Mouse (Mus musculus): ENCODE results near the gene Nfia. TPM values are rescaled to one million over a fixed set of nuclear protein-coding genes. Genes with fewer than 3 reads are reported as not detected.

Gene Nfia
- polyA plus RNA-seq, 1 experiment from 2014 or later: 26.6 TPM

DNA sequence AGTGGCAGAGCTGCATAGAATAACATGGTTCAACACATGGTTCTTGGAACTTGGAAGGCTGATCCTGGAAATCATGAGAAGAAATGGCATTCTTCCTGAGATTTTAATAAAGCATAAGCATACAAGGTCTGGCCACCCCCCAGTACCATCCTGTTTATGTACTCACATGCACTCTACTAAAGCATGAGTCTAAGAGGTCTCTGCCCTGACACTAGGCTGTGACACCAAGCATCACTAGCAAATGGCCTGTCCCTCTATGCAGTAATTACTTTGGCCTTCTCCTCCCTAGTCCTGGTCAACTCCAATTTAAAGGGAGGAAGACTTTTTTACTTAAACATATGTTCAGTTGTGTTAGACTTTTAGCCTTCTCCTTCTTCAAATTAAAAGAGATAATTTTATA is 285.6 kb downstream of the Nfia start:
- ATAC-seq: no peak
- Histone ChIP-seq H3K4me2 (ENCODE audit: low read length) (no peak overlapping the region), H3K9me3 (replicated peaks; ENCODE audit: control insufficient read depth, low read length, poor library complexity, severe bottlenecking) (no peaks in the 10 kb centered on the region), H3K36me3 (ENCODE audit: control insufficient read depth, insufficient read depth, low read length) (no peaks in the 10 kb centered on the region), H3K9ac (ENCODE audit: low read depth, low read length) (no peak overlapping the region), H3K27ac (ENCODE audit: low read length) (no peak overlapping the region), H3K4me1 (ENCODE audit: control insufficient read depth, insufficient read depth, low read length) (no peaks in the 10 kb centered on the region), H3K27me3 (ENCODE audit: control insufficient read depth, insufficient read depth, low read depth, low read length) (no peaks in the 10 kb centered on the region), H3K4me3 (ENCODE audit: low read depth, low read length) (no peak overlapping the region)

DNA sequence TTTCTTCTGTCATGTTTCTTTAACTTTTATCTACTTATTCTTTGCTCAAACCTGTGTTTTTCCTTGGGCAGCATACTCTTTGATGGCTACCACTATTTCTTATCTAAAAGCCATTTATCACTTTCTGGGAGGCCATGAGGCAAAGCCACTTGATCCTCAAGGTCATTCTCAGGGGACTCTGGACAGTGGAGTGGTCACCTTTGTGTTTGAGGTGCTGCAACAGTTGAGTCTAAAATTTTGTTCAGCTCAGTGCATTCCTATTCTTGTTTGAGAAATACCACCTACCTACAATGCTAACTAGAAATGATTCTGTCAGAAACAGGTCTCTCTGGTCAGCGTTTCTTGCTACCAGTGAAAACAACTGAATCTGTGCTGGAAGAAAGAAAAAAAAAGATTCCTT is 288.1 kb downstream of the Nfia start:
- no peaks in the 10 kb centered on the region for H3K27me3 ChIP-seq (ENCODE audit: control insufficient read depth, insufficient read depth, low read depth, low read length)
- H3K4me3 ChIP-seq (ENCODE audit: low read depth, low read length): no peak overlapping the region
- no peaks in the 10 kb centered on the region for H3K9me3 ChIP-seq (replicated peaks; ENCODE audit: control insufficient read depth, low read length, poor library complexity, severe bottlenecking)
- 33% methylated on average over 1 of the region's 1 CpGs for WGBS
- no peaks in the 10 kb centered on the region for H3K4me1 ChIP-seq (ENCODE audit: control insufficient read depth, insufficient read depth, low read length)
- H3K4me2 ChIP-seq (ENCODE audit: low read length): no peak overlapping the region
- H3K9ac ChIP-seq (ENCODE audit: low read depth, low read length): no peak overlapping the region
- H3K27ac ChIP-seq (ENCODE audit: low read length): no peak overlapping the region
- ATAC-seq: no peak
- H3K36me3 ChIP-seq (ENCODE audit: control insufficient read depth, insufficient read depth, low read length): no peaks in the 10 kb centered on the region

- ATAC-seq: no peak
- WGBS: 93% methylated on average over 1 of the region's 1 CpGs
- no peaks in the 10 kb centered on the region for H3K9me3 ChIP-seq (replicated peaks; ENCODE audit: control insufficient read depth, low read length, poor library complexity, severe bottlenecking)
- H3K36me3 ChIP-seq (ENCODE audit: control insufficient read depth, insufficient read depth, low read length): no peaks in the 10 kb centered on the region
- H3K27ac ChIP-seq (ENCODE audit: low read length): no peak overlapping the region
- H3K9ac ChIP-seq (ENCODE audit: low read depth, low read length): no peak overlapping the region
- H3K4me2 ChIP-seq (ENCODE audit: low read length): no peak overlapping the region
- no peaks in the 10 kb centered on the region for H3K4me1 ChIP-seq (ENCODE audit: control insufficient read depth, insufficient read depth, low read length)
- H3K27me3 ChIP-seq (ENCODE audit: control insufficient read depth, insufficient read depth, low read depth, low read length): no peaks in the 10 kb centered on the region
- no peak overlapping the region for H3K4me3 ChIP-seq (ENCODE audit: low read depth, low read length)
Measured at GRCm38 (mm10) chr4:98061086-98061485, 288.6 kb downstream of the Nfia start.

DNA sequence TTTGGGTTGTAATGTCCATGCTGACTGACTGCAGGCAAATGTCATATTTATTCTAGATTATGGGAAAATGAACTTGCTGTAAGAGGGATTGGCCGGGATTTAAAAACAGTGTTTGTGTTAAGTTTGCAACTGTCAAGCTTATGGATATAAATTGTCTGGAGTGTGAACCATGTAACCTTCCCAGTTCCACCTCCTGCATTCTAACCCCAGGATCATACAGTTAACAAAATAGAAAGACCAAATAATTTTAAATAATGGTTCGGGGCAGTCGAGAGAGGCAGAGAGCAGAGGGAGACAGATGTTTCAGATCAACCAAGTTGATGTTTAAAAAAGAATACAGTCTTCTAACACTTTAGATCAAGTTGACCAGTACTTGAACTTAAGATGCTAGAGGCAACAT is 290.7 kb downstream of the Nfia start:
- 93% methylated on average over 3 of the region's 3 CpGs for WGBS
- no peak overlapping the region for H3K27ac ChIP-seq (ENCODE audit: low read length)
- H3K36me3 ChIP-seq (ENCODE audit: control insufficient read depth, insufficient read depth, low read length): no peaks in the 10 kb centered on the region
- H3K4me3 ChIP-seq (ENCODE audit: low read depth, low read length): no peak overlapping the region
- H3K4me2 ChIP-seq (ENCODE audit: low read length): no peak overlapping the region
- no peaks in the 10 kb centered on the region for H3K27me3 ChIP-seq (ENCODE audit: control insufficient read depth, insufficient read depth, low read depth, low read length)
- H3K9ac ChIP-seq (ENCODE audit: low read depth, low read length): no peak overlapping the region
- no peaks in the 10 kb centered on the region for H3K4me1 ChIP-seq (ENCODE audit: control insufficient read depth, insufficient read depth, low read length)
- H3K9me3 ChIP-seq (replicated peaks; ENCODE audit: control insufficient read depth, low read length, poor library complexity, severe bottlenecking): no peaks in the 10 kb centered on the region
- ATAC-seq: no peak

DNA sequence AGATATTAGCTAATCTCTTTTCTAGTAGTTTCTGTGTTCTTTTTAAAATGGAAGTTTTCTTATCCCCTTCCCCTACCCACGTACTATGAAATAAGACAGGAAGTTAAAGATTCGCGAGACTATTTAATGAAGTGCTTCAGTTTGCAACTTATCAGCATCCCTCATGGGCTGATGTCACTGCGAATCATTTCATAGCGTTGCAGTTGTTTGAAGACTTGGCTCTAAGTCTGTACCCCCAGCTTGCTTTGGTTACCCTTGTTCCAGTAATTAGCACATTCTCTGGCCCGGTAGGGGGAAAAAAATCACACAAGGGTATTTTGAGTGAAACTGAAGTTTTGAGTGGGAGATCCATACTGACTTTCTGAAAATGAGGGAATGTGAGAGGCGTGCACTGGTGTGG is 303.6 kb downstream of the Nfia start:
- Histone ChIP-seq H3K4me3 (ENCODE audit: low read depth, low read length) (no peak overlapping the region), H3K4me1 (ENCODE audit: control insufficient read depth, insufficient read depth, low read length) (no peaks in the 10 kb centered on the region), H3K4me2 (ENCODE audit: low read length) (no peak overlapping the region), H3K36me3 (ENCODE audit: control insufficient read depth, insufficient read depth, low read length) (no peaks in the 10 kb centered on the region), H3K27me3 (ENCODE audit: control insufficient read depth, insufficient read depth, low read depth, low read length) (no peaks in the 10 kb centered on the region), H3K9ac (ENCODE audit: low read depth, low read length) (no peak overlapping the region), H3K27ac (ENCODE audit: low read length) (no peak overlapping the region), H3K9me3 (replicated peaks; ENCODE audit: control insufficient read depth, low read length, poor library complexity, severe bottlenecking) (no peaks in the 10 kb centered on the region)
- no peak for ATAC-seq
- 87% methylated on average over 7 of the region's 7 CpGs for WGBS

DNA sequence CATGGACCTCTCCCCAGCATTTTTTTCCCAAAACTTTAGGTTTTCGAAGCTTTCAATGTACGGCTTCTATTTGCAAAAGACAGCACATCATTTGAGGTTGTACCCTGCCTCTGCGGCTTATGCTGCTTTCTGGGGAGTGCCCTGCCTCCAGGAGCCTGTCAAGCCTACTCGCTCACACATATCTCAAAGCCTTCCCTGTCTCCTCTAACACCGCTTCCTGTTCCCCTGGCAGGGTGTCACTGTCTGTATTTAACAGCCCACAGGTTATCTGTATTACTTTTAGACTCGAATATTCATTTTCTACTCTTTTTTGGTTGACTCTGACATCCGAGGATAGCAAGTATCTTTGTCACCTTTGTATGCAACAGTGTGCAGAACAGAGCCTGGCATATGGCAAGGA is 304.1 kb downstream of the Nfia start:
- no peak overlapping the region for H3K4me3 ChIP-seq (ENCODE audit: low read depth, low read length)
- WGBS: 90% methylated on average over 7 of the region's 7 CpGs
- no peak overlapping the region for H3K9ac ChIP-seq (ENCODE audit: low read depth, low read length)
- no peaks in the 10 kb centered on the region for H3K27me3 ChIP-seq (ENCODE audit: control insufficient read depth, insufficient read depth, low read depth, low read length)
- no peaks in the 10 kb centered on the region for H3K4me1 ChIP-seq (ENCODE audit: control insufficient read depth, insufficient read depth, low read length)
- no peak overlapping the region for H3K4me2 ChIP-seq (ENCODE audit: low read length)
- H3K9me3 ChIP-seq (replicated peaks; ENCODE audit: control insufficient read depth, low read length, poor library complexity, severe bottlenecking): no peaks in the 10 kb centered on the region
- no peak overlapping the region for H3K27ac ChIP-seq (ENCODE audit: low read length)
- no peak for ATAC-seq
- H3K36me3 ChIP-seq (ENCODE audit: control insufficient read depth, insufficient read depth, low read length): no peaks in the 10 kb centered on the region

DNA sequence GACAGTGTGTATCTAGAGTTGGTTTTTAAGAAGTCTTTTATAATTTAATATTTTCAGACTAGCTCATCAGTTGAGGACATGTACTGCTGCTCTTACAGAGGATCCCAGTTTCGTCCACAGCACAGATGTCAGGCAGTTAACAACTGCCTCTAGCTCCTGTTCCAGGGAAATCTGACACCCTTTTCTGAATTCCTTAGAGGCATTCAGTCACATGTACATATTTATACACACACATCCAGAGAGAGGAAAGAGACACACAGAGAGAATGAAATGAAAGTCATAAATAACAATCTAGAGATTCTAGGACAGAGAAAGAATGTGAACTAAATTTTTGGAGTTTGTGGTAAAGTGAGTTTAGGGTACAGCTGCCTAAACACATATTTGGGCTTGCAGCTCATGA is 308.1 kb downstream of the Nfia start:
- no peak for ATAC-seq
- Histone ChIP-seq H3K9ac (ENCODE audit: low read depth, low read length) (no peak overlapping the region), H3K4me2 (ENCODE audit: low read length) (no peak overlapping the region), H3K4me1 (ENCODE audit: control insufficient read depth, insufficient read depth, low read length) (no peaks in the 10 kb centered on the region), H3K4me3 (ENCODE audit: low read depth, low read length) (no peak overlapping the region), H3K27me3 (ENCODE audit: control insufficient read depth, insufficient read depth, low read depth, low read length) (no peaks in the 10 kb centered on the region), H3K9me3 (replicated peaks; ENCODE audit: control insufficient read depth, low read length, poor library complexity, severe bottlenecking) (no peaks in the 10 kb centered on the region), H3K27ac (ENCODE audit: low read length) (no peak overlapping the region), H3K36me3 (ENCODE audit: control insufficient read depth, insufficient read depth, low read length) (no peaks in the 10 kb centered on the region)
- 61% methylated on average over 1 of the region's 1 CpGs for WGBS

- H3K4me3 ChIP-seq (ENCODE audit: low read depth, low read length): no peak overlapping the region
- no peak overlapping the region for H3K4me2 ChIP-seq (ENCODE audit: low read length)
- H3K9ac ChIP-seq (ENCODE audit: low read depth, low read length): no peak overlapping the region
- no peaks in the 10 kb centered on the region for H3K27me3 ChIP-seq (ENCODE audit: control insufficient read depth, insufficient read depth, low read depth, low read length)
- no peak overlapping the region for H3K27ac ChIP-seq (ENCODE audit: low read length)
- 59% methylated on average over 1 of the region's 1 CpGs for WGBS
- no peak for ATAC-seq
- H3K9me3 ChIP-seq (replicated peaks; ENCODE audit: control insufficient read depth, low read length, poor library complexity, severe bottlenecking): no peaks in the 10 kb centered on the region
- H3K36me3 ChIP-seq (ENCODE audit: control insufficient read depth, insufficient read depth, low read length): no peaks in the 10 kb centered on the region
- no peaks in the 10 kb centered on the region for H3K4me1 ChIP-seq (ENCODE audit: control insufficient read depth, insufficient read depth, low read length)
Measured at GRCm38 (mm10) chr4:98081962-98082361, 309.4 kb downstream of the Nfia start.

GRCm38 (mm10) chr4:98082512-98082911 is 310.0 kb downstream of the Nfia start:
- 95% methylated on average over 4 of the region's 4 CpGs for WGBS

DNA sequence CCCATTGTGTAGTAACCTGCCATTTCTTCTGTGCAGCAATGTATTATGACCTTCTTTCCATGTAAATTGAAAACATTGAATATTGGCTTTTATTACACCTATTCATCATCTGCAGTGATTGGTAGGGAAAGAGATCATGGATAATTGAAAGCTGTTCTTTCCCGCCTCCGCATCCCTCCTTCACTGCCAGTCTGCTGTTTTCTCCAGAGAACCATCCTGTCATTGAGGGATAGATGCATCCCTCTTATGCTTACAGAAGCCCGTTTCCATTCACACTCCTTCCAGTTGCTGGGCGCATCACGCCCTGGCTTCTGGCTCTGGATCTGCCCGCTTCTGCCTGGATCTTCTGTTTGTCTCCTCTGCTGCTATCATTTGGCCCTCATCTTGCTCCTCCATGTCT is 312.5 kb downstream of the Nfia start:
- WGBS: 89% methylated on average over 6 of the region's 6 CpGs
- H3K4me2 ChIP-seq (ENCODE audit: low read length): no peak overlapping the region
- no peak for ATAC-seq

More at GRCm38 (mm10) chr4:98082512-98082911, 310.0 kb downstream of the Nfia start:
- Histone ChIP-seq H3K4me2 (ENCODE audit: low read length) (no peak overlapping the region), H3K9me3 (replicated peaks; ENCODE audit: control insufficient read depth, low read length, poor library complexity, severe bottlenecking) (no peaks in the 10 kb centered on the region), H3K27me3 (ENCODE audit: control insufficient read depth, insufficient read depth, low read depth, low read length) (no peaks in the 10 kb centered on the region), H3K9ac (ENCODE audit: low read depth, low read length) (no peak overlapping the region), H3K27ac (ENCODE audit: low read length) (no peak overlapping the region), H3K4me3 (ENCODE audit: low read depth, low read length) (no peak overlapping the region), H3K4me1 (ENCODE audit: control insufficient read depth, insufficient read depth, low read length) (no peaks in the 10 kb centered on the region), H3K36me3 (ENCODE audit: control insufficient read depth, insufficient read depth, low read length) (no peaks in the 10 kb centered on the region)
- no peak for ATAC-seq

More for the DNA sequence above, 312.5 kb downstream of the Nfia start:
- Histone ChIP-seq H3K4me3 (ENCODE audit: low read depth, low read length) (no peak overlapping the region), H3K4me1 (ENCODE audit: control insufficient read depth, insufficient read depth, low read length) (no peaks in the 10 kb centered on the region), H3K9ac (ENCODE audit: low read depth, low read length) (no peak overlapping the region), H3K9me3 (replicated peaks; ENCODE audit: control insufficient read depth, low read length, poor library complexity, severe bottlenecking) (no peaks in the 10 kb centered on the region), H3K36me3 (ENCODE audit: control insufficient read depth, insufficient read depth, low read length) (no peaks in the 10 kb centered on the region), H3K27ac (ENCODE audit: low read length) (no peak overlapping the region), H3K27me3 (ENCODE audit: control insufficient read depth, insufficient read depth, low read depth, low read length) (no peaks in the 10 kb centered on the region)

All from midbrain, embryonic 16.5 days (tissue).